Mouse (Mus musculus) liver, embryonic 14.5 days (tissue): ENCODE measurements at regions not wholly inside any gene's neighbourhood (a gene's known extent, or its start where the extent isn't known, plus 50 kb on each side); places are given as distances from the start of the nearest gene placed in this dataset.

Source experiments
- CTCF ChIP-seq: IDR thresholded peaks from 2 replicates; pipeline ENCODE4 v1.5.1; 2016; ENCODE audit warnings: antibody characterized with exemption, low read depth, control low read depth
- EP300 ChIP-seq: IDR thresholded peaks from 2 replicates; pipeline ENCODE4 v1.6.1; 2016; ENCODE audit warnings: antibody characterized with exemption, low read depth

DNA sequence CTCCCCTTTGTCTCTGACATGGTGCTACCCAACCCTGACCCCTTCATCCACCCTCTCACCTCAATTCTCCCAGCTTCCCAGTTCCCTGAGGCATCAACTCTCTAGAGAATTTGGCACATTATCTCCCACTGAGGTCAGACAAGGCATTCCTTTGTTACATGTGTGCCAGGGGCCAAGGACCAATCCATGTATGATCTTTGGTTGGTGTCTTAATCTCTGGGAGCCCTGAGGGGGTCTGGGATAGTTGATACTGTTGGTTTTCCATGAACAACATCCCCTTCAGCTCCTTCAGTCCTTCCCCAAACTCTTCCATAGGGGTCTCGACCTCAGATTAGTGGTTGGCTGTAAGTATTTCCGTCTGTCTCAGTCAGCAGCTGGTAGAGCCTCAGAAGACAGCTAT lies 224.9 kb upstream of the Klf12 start:
- no peak for TF ChIP-seq CTCF
- TF ChIP-seq EP300: no peak
